Mouse (Mus musculus): ENCODE measurements around the gene Ube2n.

DNA sequence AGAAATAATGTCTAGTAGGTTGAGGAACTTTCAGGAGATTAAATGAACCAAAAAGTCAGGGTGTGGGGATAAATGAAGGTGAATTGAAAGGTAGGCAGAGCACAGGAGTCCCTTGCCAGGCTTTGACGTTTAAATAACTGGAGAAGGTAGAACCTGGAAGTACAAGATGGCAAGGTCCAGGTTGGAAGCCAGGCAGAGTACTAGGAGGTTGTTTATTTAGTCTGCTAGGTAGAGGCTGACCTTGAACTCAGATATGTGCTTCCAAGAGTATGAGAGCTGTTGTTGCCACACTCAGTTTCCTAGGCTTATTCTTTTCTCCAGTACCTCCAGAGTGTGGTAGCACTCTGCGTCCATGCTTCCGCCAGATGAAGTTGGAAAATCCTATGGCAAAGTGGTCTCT lies 24.9 kb downstream of the Ube2n start:
- no peak for TF ChIP-seq CTCF (IDR thresholded peaks at IDR 0.05)
- TF ChIP-seq EP300 (IDR thresholded peaks at IDR 0.05): no peak

Data from lung, postnatal 0 days (tissue).